Comparison of ENCODE assay signal across 9 mouse cellular contexts in the genomic region with DNA sequence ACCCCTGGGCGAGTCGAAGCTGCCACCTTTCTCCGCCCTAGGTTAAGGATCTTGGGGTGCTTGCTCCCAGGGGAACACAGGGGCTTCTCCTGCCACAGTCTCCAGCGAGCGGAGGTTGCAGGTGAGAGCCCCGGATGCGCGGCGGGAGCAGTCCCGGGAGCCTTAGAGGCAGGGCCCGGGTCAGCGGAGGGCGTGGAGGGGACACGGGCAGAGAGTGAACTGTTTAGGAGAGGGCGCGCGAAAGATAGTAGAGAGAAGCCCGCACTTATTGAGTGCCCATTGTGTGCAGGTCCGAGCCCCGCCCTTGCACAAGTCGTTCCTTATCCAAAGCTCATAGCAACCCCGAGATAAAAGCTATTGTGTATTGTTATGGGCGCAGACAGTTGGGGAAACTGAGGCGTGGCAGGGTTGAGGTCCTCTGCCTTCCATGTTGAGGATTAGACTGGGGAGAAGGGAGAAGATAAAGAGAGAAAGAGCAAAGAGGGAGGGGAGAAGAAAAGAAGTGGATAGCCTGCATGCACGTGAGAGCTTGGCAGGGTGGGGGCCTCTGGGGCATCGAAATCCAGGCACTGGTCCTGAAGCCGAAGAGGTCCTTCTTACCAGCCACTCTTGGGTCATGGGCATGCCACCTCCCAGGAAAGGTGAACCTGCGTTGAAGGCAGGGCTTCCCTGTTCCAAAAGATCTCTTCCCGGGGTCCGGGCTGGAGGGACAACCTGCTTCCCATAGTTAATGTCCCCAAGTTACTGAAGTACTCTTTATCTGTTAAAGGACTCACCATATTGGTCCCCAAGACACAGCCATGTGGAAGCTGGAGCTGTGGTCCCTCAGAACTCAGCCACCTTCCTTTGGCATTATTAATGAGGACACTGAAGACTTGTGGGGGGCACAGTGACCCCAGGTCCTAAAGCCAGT. TPM values are rescaled to one million over a fixed set of nuclear protein-coding genes. Genes with fewer than 3 reads are reported as not detected.
DNase-seq lines count a peak whose midpoint lies in the region; ATAC-seq and TF ChIP-seq lines count a peak whose summit lies in the region.
"Had no signal": no experiment of that assay in that cellular context is flagged by ENCODE, and none has a peak within 500 bp of the region (broad histone marks: within the 10 kb centered on the region; RNA-seq: fewer than 3 reads in every experiment).

No protein-coding gene starts in this region.

- H3K27ac ChIP-seq in gastrocnemius, adult 2 months: peak overlapping the region; percentile 91
- peak overlapping the region; percentile 28; the same call in 1 of the 2 replicates for H3K27ac ChIP-seq in brown adipose tissue, adult 24 weeks (replicated peaks; ENCODE audit: low read depth, low read length)
- H3K27ac ChIP-seq in liver, embryonic 12.5 days: no peak overlapping the region

- H3K4me2 ChIP-seq in liver, embryonic 12.5 days: peak overlapping the region; percentile 84

- H3K4me1 ChIP-seq in brown adipose tissue, adult 24 weeks (ENCODE audit: control insufficient read depth, insufficient read depth, insufficient read length, low read length): peaks cover 27% of the 10 kb centered on the region
- H3K4me1 ChIP-seq in liver, embryonic 12.5 days: peaks cover 27% of the 10 kb centered on the region

- TF ChIP-seq CTCF in gastrocnemius, adult 2 months (IDR thresholded peaks at IDR 0.05): no peak

- peak overlapping the region; percentile 61 for H3K9ac ChIP-seq in liver, embryonic 12.5 days

- intact Hi-C loops in gastrocnemius, adult 2 months (cut with DNase I): loop anchor here (5.0 kb wide), 1 partner anchor 35 kb away; no protein-coding TSS in a partner anchor

- no peaks in the 10 kb centered on the region for H3K36me3 ChIP-seq in liver, embryonic 12.5 days
- H3K36me3 ChIP-seq in splenic B cell, adult 2 months (ENCODE audit: control insufficient read depth, insufficient read depth, low read length, poor library complexity, severe bottlenecking): no peaks in the 10 kb centered on the region

- no peak for ATAC-seq in liver, embryonic 12.5 days

- peak overlapping the region; percentile 92 for H3K4me3 ChIP-seq in gastrocnemius, adult 2 months
- H3K4me3 ChIP-seq in brown adipose tissue, adult 24 weeks (ENCODE audit: insufficient read depth, low read depth, low read length): peak overlapping the region; percentile 87
- H3K4me3 ChIP-seq in liver, embryonic 12.5 days: peak overlapping the region; percentile 56

- no peaks in the 10 kb centered on the region for H3K9me3 ChIP-seq in liver, embryonic 12.5 days (replicated peaks)

- DNase-seq in gastrocnemius, adult 2 months: peak; percentile 42
- DNase-seq in gastrocnemius, postnatal 10 days: no peak
- peak; percentile 43 for DNase-seq in heart, postnatal 4 days
- DNase-seq in splenic B cell, adult 2 months (ENCODE audit: low read depth, low spot score): peak; percentile 23
- DNase-seq in layer of hippocampus, adult 18-20 months (ENCODE audit: low spot score in 2 of 2): no peak
- no peak for DNase-seq in T-cell, adult 2 months (ENCODE audit: low spot score)

- H3K27me3 ChIP-seq in liver, embryonic 12.5 days (replicated peaks): peaks cover 71% of the 10 kb centered on the region
- no peaks in the 10 kb centered on the region for H3K27me3 ChIP-seq in splenic B cell, adult 2 months (ENCODE audit: control insufficient read depth, insufficient read depth, low read length, poor library complexity, severe bottlenecking)
- H3K27me3 ChIP-seq: Patski had no signal

- WGBS in liver, embryonic 12.5 days (ENCODE audit: insufficient replicate concordance): 6% methylated on average over 30 of the region's 30 CpGs

RNA-seq across cellular contexts. Expression of a gene that starts 1.1 kb away (rescaled TPM):
- 1 to 10 TPM; 5.4 to 6.7 TPM for total RNA-seq in gastrocnemius, adult 2 months (2021)
- total RNA-seq in gastrocnemius, postnatal 10 days (2021): 1 to 10 TPM; 8.2 to 9.8 TPM
- polyA plus RNA-seq in brown adipose tissue, adult 24 weeks (2012; ENCODE audit: insufficient read depth, insufficient read length, missing spikeins): 10.1 and 10.9 TPM in 2 replicates
- 10 to 100 TPM; 40.7 to 42.6 TPM for total RNA-seq in heart, postnatal 4 days (2021)
- polyA plus RNA-seq in liver, embryonic 12.5 days (2016; fragmentation: Nextera tagmentation; extraction: Ambion mirVana): 2.6 and 3.1 TPM in 2 replicates
- total RNA-seq in layer of hippocampus, adult 18-20 months (2021): 10 to 100 TPM; 18.8 to 24.5 TPM

RNA-seq across cellular contexts. Expression of a gene that starts 29.3 kb away (rescaled TPM):
- 100 to 1,000 TPM in 1 of 2 experiments, 10 to 100 TPM in 1; 47.0 to 124 TPM for total RNA-seq in gastrocnemius, adult 2 months (2021)
- 100 to 1,000 TPM; 292 to 416 TPM for total RNA-seq in gastrocnemius, postnatal 10 days (2021)
- polyA plus RNA-seq in brown adipose tissue, adult 24 weeks (2012; ENCODE audit: insufficient read depth, insufficient read length, missing spikeins): 245 and 533 TPM in 2 replicates
- total RNA-seq in heart, postnatal 4 days (2021): 100 to 1,000 TPM; 557 to 601 TPM
- 249 and 251 TPM in 2 replicates for polyA plus RNA-seq in liver, embryonic 12.5 days (2016; fragmentation: Nextera tagmentation; extraction: Ambion mirVana)
- 10 to 100 TPM; 19.1 to 19.3 TPM for total RNA-seq in layer of hippocampus, adult 18-20 months (2021)

Comparison
In these comparisons a context has a peak if more than half of its experiments do, and no peak if none do; other contexts are left out.
1. DNase-seq: peak in gastrocnemius, adult 2 months (single experiment), heart, postnatal 4 days (single experiment) and splenic B cell, adult 2 months (single experiment); none in gastrocnemius, postnatal 10 days (single experiment), layer of hippocampus, adult 18-20 months (0 of 2) and T-cell, adult 2 months (single experiment).
2. Peak in every context shown above with its lines, with median percentiles within 50 percentile points of each other: H3K4me3 ChIP-seq.